Mouse (Mus musculus): ENCODE measurements around the gene Itgb1. TPM values are rescaled to one million over a fixed set of nuclear protein-coding genes. Genes with fewer than 3 reads are reported as not detected.

The Itgb1 gene
- total RNA-seq (2023), result 10 to 100 TPM; 29.1 to 29.6 TPM

DNA sequence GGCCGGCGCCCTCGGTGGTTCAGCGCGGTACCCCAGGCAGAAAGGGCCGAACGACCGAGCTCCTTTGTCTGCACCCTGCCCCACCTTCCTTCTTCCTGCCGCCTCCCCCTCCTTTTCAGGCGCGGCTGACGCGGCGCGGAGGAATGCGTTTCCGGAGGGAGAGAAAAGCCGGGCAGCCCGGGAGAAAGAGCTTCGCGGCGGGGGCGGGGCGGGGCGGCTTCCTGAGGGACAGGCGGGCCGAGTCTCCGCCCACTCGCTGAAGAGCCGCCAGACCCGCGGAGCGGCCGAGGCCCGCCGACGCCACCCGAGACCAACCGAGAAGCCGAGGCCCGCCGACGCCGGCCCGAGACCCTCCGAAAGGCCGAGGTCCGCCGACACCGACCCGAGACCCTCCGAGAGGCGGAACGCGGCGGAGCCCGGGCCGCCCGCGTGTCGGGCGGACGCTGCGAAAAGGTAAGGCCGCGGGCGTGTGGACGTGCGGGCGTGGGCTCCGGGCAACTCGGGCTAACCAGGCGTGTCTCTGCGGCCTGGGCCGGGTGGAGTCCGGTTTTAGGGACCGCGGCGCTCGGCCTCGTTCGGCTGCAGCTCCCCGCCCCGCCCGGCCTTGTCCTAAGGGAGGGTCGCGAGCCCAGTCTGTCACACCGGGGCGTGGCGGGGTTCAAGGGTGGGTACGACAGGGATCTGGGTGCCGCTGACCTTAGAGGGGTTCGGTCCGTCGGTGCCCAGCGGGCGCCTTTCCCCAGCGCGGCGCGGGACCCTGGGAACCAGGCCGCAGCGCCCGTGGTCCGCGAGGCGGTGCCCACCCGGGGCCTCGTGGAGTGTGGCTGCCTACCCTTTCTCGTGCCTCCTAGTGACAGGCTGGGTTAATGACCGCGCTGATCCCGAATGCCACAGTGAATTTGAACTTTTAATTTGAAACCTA lies at the start of gene Itgb1:
Gene Itgb1, plus strand, starts transcription at position 148 of the 922 bp plus-strand sequence.

Other genes with a start within 250 kb of the Itgb1 start
- not detected for gene Gm3952, start 113.0 kb downstream of the Itgb1 start, total RNA-seq (2023)

All from B cell, adult 67 days (primary cell).